Comparison of ENCODE assay signal across 10 mouse cellular contexts in genomic region chr16:23228486-23228885, GRCm38 (mm10). TPM values are rescaled to one million over a fixed set of nuclear protein-coding genes. Genes with fewer than 3 reads are reported as not detected.
DNase-seq lines count a peak whose midpoint lies in the region; ATAC-seq lines count a peak whose summit lies in the region.
"Had no signal": no experiment of that assay in that cellular context is flagged by ENCODE, and none has a peak within 500 bp of the region (broad histone marks: within the 10 kb centered on the region; RNA-seq: fewer than 3 reads in every experiment).

No protein-coding gene starts in this region.

- no peaks in the 10 kb centered on the region for H3K9me3 ChIP-seq in hindbrain, embryonic 12.5 days (replicated peaks)
- no peaks in the 10 kb centered on the region for H3K9me3 ChIP-seq in hindbrain, embryonic 10.5 days
- H3K9me3 ChIP-seq in embryonic facial prominence, embryonic 14.5 days (ENCODE audit: control insufficient read depth, low read length) = no peaks in the 10 kb centered on the region
- H3K9me3 ChIP-seq in midbrain, embryonic 16.5 days (replicated peaks; ENCODE audit: control insufficient read depth, low read length, poor library complexity, severe bottlenecking) = no peaks in the 10 kb centered on the region

- 33% methylated on average over 3 of the region's 3 CpGs for WGBS in hindbrain, embryonic 12.5 days
- WGBS in hindbrain, embryonic 10.5 days = 24% methylated on average over 3 of the region's 3 CpGs
- 36% methylated on average over 3 of the region's 3 CpGs for WGBS in embryonic facial prominence, embryonic 14.5 days
- WGBS in midbrain, embryonic 16.5 days = 25% methylated on average over 3 of the region's 3 CpGs

- DNase-seq in hindbrain, embryonic 10.5 days (ENCODE audit: low spot score) = no peak
- DNase-seq in A20 (ENCODE audit: low read depth, low spot score) (peak; percentile 68), MN1 (ENCODE audit: low spot score) (no peak)
- DNase-seq in embryonic facial prominence, embryonic 14.5 days (ENCODE audit: low spot score) = no peak
- no peak for DNase-seq in gastrocnemius, postnatal 4 days (ENCODE audit: low spot score in 2 of 2)
- DNase-seq in cerebellum, adult 11 months = no peak
- DNase-seq: kidney, postnatal 10 days; right cerebral cortex, postnatal 25 days had no signal

- H3K36me3 ChIP-seq in hindbrain, embryonic 12.5 days = no peaks in the 10 kb centered on the region
- peaks cover 2% of the 10 kb centered on the region for H3K36me3 ChIP-seq in hindbrain, embryonic 10.5 days
- no peaks in the 10 kb centered on the region for H3K36me3 ChIP-seq in embryonic facial prominence, embryonic 14.5 days (ENCODE audit: control insufficient read depth, insufficient read depth, low read length)
- no peaks in the 10 kb centered on the region for H3K36me3 ChIP-seq in midbrain, embryonic 16.5 days (ENCODE audit: control insufficient read depth, insufficient read depth, low read length)

- no peak overlapping the region for H3K9ac ChIP-seq in hindbrain, embryonic 12.5 days
- H3K9ac ChIP-seq in embryonic facial prominence, embryonic 14.5 days (ENCODE audit: low read depth, low read length) = no peak overlapping the region
- no peak overlapping the region for H3K9ac ChIP-seq in midbrain, embryonic 16.5 days (ENCODE audit: low read depth, low read length)

- H3K27ac ChIP-seq in hindbrain, embryonic 12.5 days = no peak overlapping the region
- H3K27ac ChIP-seq in hindbrain, embryonic 10.5 days = no peak overlapping the region
- no peak overlapping the region for H3K27ac ChIP-seq in embryonic facial prominence, embryonic 14.5 days (replicated peaks; ENCODE audit: low read depth, low read length)
- H3K27ac ChIP-seq in midbrain, embryonic 16.5 days (ENCODE audit: low read length) = no peak overlapping the region

- no peak overlapping the region for H3K4me3 ChIP-seq in hindbrain, embryonic 12.5 days
- H3K4me3 ChIP-seq in hindbrain, embryonic 10.5 days = no peak overlapping the region
- no peak overlapping the region for H3K4me3 ChIP-seq in embryonic facial prominence, embryonic 14.5 days (ENCODE audit: low read depth, low read length)
- H3K4me3 ChIP-seq in midbrain, embryonic 16.5 days (ENCODE audit: low read depth, low read length) = no peak overlapping the region

- ATAC-seq in hindbrain, embryonic 12.5 days (ENCODE audit: low FRiP score) = no peak
- ATAC-seq in embryonic facial prominence, embryonic 14.5 days (ENCODE audit: low read depth) = no peak
- no peak for ATAC-seq in midbrain, embryonic 16.5 days

- H3K4me1 ChIP-seq in hindbrain, embryonic 12.5 days = peaks cover 36% of the 10 kb centered on the region
- peaks cover 52% of the 10 kb centered on the region for H3K4me1 ChIP-seq in hindbrain, embryonic 10.5 days (replicated peaks)
- H3K4me1 ChIP-seq in embryonic facial prominence, embryonic 14.5 days (ENCODE audit: control insufficient read depth, insufficient read depth, low read length) = peaks cover 20% of the 10 kb centered on the region
- H3K4me1 ChIP-seq in midbrain, embryonic 16.5 days (ENCODE audit: control insufficient read depth, insufficient read depth, low read length) = peaks cover 31% of the 10 kb centered on the region

- H3K4me2 ChIP-seq in hindbrain, embryonic 12.5 days (replicated peaks) = peak overlapping the region; percentile 86
- peak overlapping the region; percentile 86; the same call in 1 of the 2 replicates for H3K4me2 ChIP-seq in embryonic facial prominence, embryonic 14.5 days (ENCODE audit: low read depth, low read length)
- peak overlapping the region; percentile 95 for H3K4me2 ChIP-seq in midbrain, embryonic 16.5 days (ENCODE audit: low read length)

- no peaks in the 10 kb centered on the region for H3K27me3 ChIP-seq in hindbrain, embryonic 12.5 days
- H3K27me3 ChIP-seq in hindbrain, embryonic 10.5 days (ENCODE audit: insufficient read depth, poor library complexity, severe bottlenecking) = peaks cover 14% of the 10 kb centered on the region
- H3K27me3 ChIP-seq in embryonic facial prominence, embryonic 14.5 days (replicated peaks; ENCODE audit: control insufficient read depth, insufficient read depth, low read length) = no peaks in the 10 kb centered on the region
- H3K27me3 ChIP-seq in midbrain, embryonic 16.5 days (ENCODE audit: control insufficient read depth, insufficient read depth, low read depth, low read length) = no peaks in the 10 kb centered on the region

RNA-seq across cellular contexts. Expression of gene St6gal1, which starts 3.9 kb away (rescaled TPM):
- polyA plus RNA-seq in hindbrain, embryonic 12.5 days (2016; fragmentation: Nextera tagmentation; extraction: Ambion mirVana) = 38.7 and 40.0 TPM in 2 replicates
- polyA plus RNA-seq in hindbrain, embryonic 10.5 days (2016; fragmentation: Nextera tagmentation; extraction: Ambion mirVana) = 22.8 and 26.6 TPM in 2 replicates
- 20.3 and 21.0 TPM in 2 replicates for polyA plus RNA-seq in embryonic facial prominence, embryonic 14.5 days (2014; fragmentation: Nextera tagmentation; extraction: Ambion mirVana)
- polyA plus RNA-seq in midbrain, embryonic 16.5 days (2015; fragmentation: Nextera tagmentation; extraction: Ambion mirVana) = 19.3 and 28.5 TPM in 2 replicates
- 10 to 100 TPM; 13.9 to 16.4 TPM for total RNA-seq in gastrocnemius, postnatal 4 days (2021)
